Mouse (Mus musculus) gastrocnemius, adult 2 months (tissue): ENCODE measurements at regions not wholly inside any gene's neighbourhood (a gene's known extent, or its start where the extent isn't known, plus 50 kb on each side); places are given as distances from the start of the nearest gene placed in this dataset.

Experiments
- DNase-seq: peaks from one replicate; pipeline ENCODE4 v3.0.0; 2022
- H3K27ac ChIP-seq: fragments of 200-600 bp; 2 replicates; pipeline ENCODE4 v1.8.1; 2022; ENCODE audit warnings: mild to moderate bottlenecking
- H3K4me3 ChIP-seq: fragments of 200-600 bp; 2 replicates; pipeline ENCODE4 v1.8.1; 2022; ENCODE audit warnings: mild to moderate bottlenecking, moderate library complexity
- CTCF ChIP-seq: fragments of 200-600 bp; IDR thresholded peaks from 2 replicates; pipeline ENCODE4 v1.8.1; 2022; ENCODE audit warnings: antibody characterized with exemption, mild to moderate bottlenecking, moderate library complexity
- intact Hi-C: fragments of 180-260 bp; cut with DNase I; formaldehyde crosslinking; loops from one replicate; pipeline ENCODE4 v1.15.1; 2025

- intact Hi-C loops = no loop called here
- Histone ChIP-seq H3K27ac (peak overlapping the region; percentile 82), H3K4me3 (peak overlapping the region; percentile 51)
- DNase-seq = peak; percentile 32
- TF ChIP-seq CTCF = no peak
Measured at GRCm38 (mm10) chr2:144123395-144124034, 90.7 kb downstream of the Banf2 start.

DNA sequence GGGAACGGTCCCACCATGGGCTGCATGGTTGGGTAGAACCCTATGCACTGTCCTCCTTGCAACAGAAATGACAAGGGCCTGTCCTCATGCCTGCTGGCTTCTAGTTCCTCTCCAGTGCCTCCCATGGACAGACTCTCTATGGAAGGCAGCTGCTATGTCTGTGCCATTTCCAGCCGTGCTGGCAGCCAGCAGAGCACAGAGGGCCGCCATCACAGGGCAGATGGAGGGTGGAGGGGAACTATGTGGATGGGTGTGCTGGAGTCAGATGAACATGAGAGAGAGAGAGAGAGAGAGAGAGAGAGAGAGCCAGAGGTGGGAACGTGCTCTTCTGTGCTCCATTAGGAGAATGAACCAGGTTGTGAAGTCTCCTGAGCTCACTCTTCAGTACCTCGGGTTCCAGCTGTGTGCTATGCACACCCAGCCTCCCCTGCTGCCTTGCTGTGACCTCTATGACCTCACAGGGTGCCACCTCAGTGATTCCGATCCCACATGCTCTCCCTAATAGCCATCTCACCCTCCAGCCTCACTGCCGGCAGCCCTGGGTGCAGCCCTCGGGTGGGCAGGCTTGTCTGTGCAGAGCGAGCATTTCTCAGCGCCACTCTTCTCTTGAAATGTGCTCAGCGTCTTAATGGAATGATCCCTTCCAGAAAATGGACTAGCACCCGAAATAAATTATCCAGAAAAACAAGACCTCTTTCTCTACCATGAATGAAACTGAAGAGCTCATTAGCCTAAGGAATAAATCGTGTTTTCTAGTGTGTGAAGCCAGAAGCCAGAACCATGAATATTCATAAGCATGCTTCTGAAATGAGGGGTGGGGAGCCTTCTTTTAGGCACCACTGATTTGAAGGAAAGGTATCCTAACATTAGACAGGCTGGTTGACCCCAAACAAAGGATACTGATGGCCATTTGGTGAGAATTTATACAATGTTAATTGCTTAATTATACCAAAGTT is 94.5 kb downstream of the Banf2 start:
- no peak overlapping the region for H3K4me3 ChIP-seq
- no peak for TF ChIP-seq CTCF
- no peak for DNase-seq
- H3K27ac ChIP-seq = no peak overlapping the region
- intact Hi-C loops = no loop called here

- TF ChIP-seq CTCF = no peak
- Histone ChIP-seq H3K27ac (no peak overlapping the region), H3K4me3 (no peak overlapping the region)
- DNase-seq = no peak
- intact Hi-C loops = no loop called here
Measured at GRCm38 (mm10) chr2:144128038-144128402, 95.2 kb downstream of the Banf2 start.

DNA sequence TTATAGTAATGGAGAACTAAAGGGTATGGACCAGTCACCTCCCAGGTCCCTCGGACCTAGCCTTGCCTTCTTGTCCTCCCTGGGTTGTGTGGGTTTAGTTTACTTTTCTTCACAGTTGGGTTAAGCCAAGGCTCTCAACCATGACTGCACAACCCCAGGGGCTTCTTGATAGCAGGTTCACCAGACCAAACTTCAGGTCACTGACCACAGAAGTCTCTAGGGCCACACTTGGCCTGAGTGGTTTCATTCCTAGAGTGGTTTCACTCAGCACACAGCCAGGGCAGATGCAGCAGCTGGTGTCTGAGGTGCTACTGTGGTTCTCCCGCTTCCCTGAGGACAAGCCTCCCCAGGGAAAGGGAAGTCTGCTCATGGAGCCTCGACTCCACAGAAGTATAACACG is 95.7 kb downstream of the Banf2 start:
- intact Hi-C loops = no loop called here
- Histone ChIP-seq H3K4me3 (no peak overlapping the region), H3K27ac (no peak overlapping the region)
- TF ChIP-seq CTCF = no peak
- no peak for DNase-seq

DNA sequence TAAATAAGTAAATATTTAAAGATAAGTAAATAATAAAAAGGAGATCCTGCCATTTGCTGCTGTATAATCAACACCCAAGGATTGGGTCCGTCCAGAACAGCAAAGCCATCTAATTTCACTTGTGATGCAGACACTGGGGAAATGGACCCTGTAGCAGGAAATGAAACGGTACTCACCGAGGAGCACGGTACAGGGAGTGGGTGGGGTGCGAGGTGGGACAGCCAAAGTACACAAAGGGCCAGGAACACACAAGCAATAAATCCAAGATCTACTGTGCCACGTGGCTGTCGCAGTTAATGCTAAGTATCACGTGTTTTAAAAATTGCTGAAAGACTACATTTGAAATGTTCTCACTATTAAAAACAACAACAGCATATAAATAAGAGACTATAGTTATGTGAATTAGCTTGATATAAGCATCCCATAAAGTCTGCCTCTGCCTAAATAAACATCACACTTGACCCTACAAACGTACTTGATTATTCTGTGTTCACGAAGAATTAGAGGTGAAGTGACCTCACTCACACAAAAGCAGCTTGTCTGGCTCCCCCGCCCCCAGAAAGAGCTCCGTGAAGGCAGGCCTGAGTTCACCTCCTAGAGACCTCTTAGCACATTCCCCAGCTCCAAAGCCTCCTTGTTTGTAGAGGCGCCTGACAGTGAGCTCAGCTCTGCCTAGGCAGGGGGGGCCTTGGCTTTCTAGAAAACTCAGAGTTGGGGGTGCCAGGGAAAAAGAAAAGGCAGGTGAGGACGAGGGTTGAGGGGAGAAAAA is 101.1 kb downstream of the Banf2 start:
- no peak for DNase-seq
- H3K27ac ChIP-seq = peak overlapping the region; percentile 71
- no peak for TF ChIP-seq CTCF
- no peak overlapping the region for H3K4me3 ChIP-seq
- intact Hi-C loops = no loop called here

GRCm38 (mm10) chr2:144134575-144134958 is 101.7 kb downstream of the Banf2 start:
- intact Hi-C loops = no loop called here
- Histone ChIP-seq H3K27ac (peak overlapping the region; percentile 71), H3K4me3 (no peak overlapping the region)
- no peak for TF ChIP-seq CTCF
- DNase-seq = peak; percentile 79

GRCm38 (mm10) chr2:144135586-144135985 is 102.7 kb downstream of the Banf2 start:
- TF ChIP-seq CTCF = no peak
- Histone ChIP-seq H3K27ac (no peak overlapping the region), H3K4me3 (no peak overlapping the region)
- no peak for DNase-seq
- intact Hi-C loops = no loop called here

DNA sequence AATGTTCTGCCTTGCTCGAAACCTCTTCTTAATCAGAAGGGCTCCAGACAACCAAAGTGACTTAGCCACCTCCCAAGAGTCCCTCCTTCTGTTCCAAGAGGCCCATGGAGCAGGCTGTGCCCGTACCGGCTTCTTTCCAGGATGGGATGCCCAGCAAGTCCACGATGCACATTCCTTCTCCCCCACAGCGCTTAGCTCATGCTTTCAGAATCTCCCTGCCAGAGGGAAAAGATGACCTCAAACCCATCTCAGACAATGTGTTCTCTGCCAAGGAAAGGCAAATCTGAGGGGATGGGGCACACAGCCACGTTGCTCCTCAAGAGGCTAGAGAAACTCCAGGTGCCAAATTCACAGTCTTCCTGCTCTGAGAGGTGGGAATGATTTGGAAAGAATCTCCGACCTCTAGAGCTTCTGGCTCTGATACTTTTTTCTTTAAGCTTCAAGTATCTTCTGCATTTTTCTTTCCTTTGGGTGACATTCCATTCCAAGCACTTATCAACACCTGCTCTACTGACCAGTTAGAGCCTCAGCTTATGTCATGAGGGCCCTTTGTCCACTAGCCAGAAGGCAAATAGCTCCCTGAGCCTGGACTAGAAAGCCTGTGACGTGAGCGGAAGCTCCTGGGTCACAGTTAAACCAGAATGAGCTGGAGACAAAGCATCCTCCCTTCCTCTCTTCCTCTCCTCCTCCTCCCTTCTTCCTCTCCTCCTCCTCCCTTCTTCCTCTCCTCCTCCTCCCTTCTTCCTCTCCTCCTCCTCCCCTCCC is 110.9 kb downstream of the Banf2 start:
- peak; percentile 45 for DNase-seq
- TF ChIP-seq CTCF = no peak
- Histone ChIP-seq H3K27ac (peak overlapping the region; percentile 58), H3K4me3 (no peak overlapping the region)
- intact Hi-C loops = no loop called here

DNA sequence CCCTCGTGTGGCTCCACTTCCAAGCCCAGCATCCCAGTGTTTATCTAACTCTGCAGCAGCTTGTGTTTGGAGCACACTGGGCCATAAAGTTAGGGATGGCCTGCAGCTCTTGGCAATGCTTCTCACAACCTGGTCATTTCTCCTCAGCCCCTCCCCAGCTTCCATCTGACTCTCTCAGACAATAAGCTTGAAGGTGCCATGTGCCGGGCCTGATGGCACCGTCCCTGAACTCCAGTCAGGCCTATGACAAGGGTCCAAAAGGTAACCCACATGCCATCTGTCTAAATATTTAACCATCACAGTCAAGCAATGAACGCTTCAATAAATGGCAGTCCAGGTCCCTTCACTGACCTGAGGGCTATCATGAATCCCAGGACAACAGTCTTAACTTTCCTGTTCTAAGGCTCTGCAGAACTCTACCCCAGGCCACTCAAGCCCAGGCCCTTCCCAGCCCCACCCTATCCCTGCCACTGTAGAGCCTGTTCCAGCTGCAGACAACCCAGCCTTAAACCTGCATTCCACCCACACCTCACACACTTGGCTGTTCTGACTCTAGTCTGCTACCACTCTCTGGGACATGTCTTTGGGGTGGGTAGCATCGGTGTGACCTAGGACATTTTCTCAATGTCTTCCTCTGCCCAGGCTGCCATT is 111.8 kb downstream of the Banf2 start:
- TF ChIP-seq CTCF = no peak
- Histone ChIP-seq H3K4me3 (no peak overlapping the region), H3K27ac (peak overlapping the region; percentile 58; the same call in 1 of the 2 replicates)
- intact Hi-C loops = no loop called here
- DNase-seq = no peak

- DNase-seq = no peak
- Histone ChIP-seq H3K27ac (no peak overlapping the region), H3K4me3 (no peak overlapping the region)
- intact Hi-C loops = no loop called here
- no peak for TF ChIP-seq CTCF
Measured at GRCm38 (mm10) chr2:144156456-144157211, 113.8 kb upstream of the Mgme1 start.

GRCm38 (mm10) chr2:144157343-144157742 is 113.1 kb upstream of the Mgme1 start:
- intact Hi-C loops = no loop called here
- H3K27ac ChIP-seq = no peak overlapping the region

More at GRCm38 (mm10) chr2:144157343-144157742, 113.1 kb upstream of the Mgme1 start:
- no peak for TF ChIP-seq CTCF
- no peak for DNase-seq
- no peak overlapping the region for H3K4me3 ChIP-seq
